Mouse (Mus musculus) thymus, adult 2 months (tissue): ENCODE results near the gene Lgi4. TPM values are rescaled to one million over a fixed set of nuclear protein-coding genes. Genes with fewer than 3 reads are reported as not detected.

ENCODE experiments used
- DNase-seq: peaks from one replicate; pipeline ENCODE4 v3.0.0; 2021
- H3K27ac ChIP-seq: fragments of 200-500 bp; 2 replicates; pipeline ENCODE4 v1.5.1; 2012; ENCODE audit warnings: low read length, control low read depth; ENCODE audit not compliant: control insufficient read depth, insufficient read depth
- H3K27me3 ChIP-seq: fragments of 200-500 bp; 2 replicates; pipeline ENCODE4 v1.6.1; 2012; ENCODE audit warnings: mild to moderate bottlenecking, low read length, moderate library complexity, mixed read lengths; ENCODE audit not compliant: control insufficient read depth, insufficient read depth
- H3K36me3 ChIP-seq: fragments of 200-500 bp; 2 replicates; pipeline ENCODE4 v1.6.1; 2012; ENCODE audit warnings: mild to moderate bottlenecking, low read length, moderate library complexity; ENCODE audit not compliant: control insufficient read depth, insufficient read depth
- H3K4me1 ChIP-seq: fragments of 200-500 bp; replicated peaks from 2 replicates; pipeline ENCODE4 v1.6.1; 2012; ENCODE audit warnings: low read length; ENCODE audit not compliant: control insufficient read depth, insufficient read depth
- H3K4me3 ChIP-seq: fragments of 200-500 bp; 2 replicates; pipeline ENCODE4 v1.5.1; 2012; ENCODE audit warnings: mild to moderate bottlenecking, low read length, control low read depth, moderate library complexity; ENCODE audit not compliant: control insufficient read depth, insufficient read depth
- CTCF ChIP-seq: fragments of 200-500 bp; IDR thresholded peaks from 2 replicates; pipeline ENCODE4 v1.5.1; 2012; ENCODE audit warnings: mild to moderate bottlenecking, control low read depth, low read length, moderate library complexity, borderline replicate concordance; ENCODE audit not compliant: control insufficient read depth, poor library complexity, insufficient read depth; ENCODE audit errors: extremely low read depth
- POLR2A ChIP-seq: fragments of 200-500 bp; IDR thresholded peaks from 2 replicates; pipeline ENCODE4 v1.6.1; 2012; ENCODE audit warnings: mild to moderate bottlenecking, low read length, control low read depth, moderate library complexity; ENCODE audit not compliant: control insufficient read depth, poor library complexity, insufficient read depth; ENCODE audit errors: extremely low read depth
- WGBS: fragments of 180-500 bp; shearing (Covaris S2); methylation state at CpG from one replicate; pipeline ENCODE4 v1.1.7; 2018; 5-methylcytosine and 5-hydroxymethylcytosine counted together
- polyA plus RNA-seq: library from polyadenylated mRNA; depleted of rRNA; stranded (reverse); fragments of >200 nt; gene quantifications from 2 replicates; pipeline ENCODE4 v1.2.3, GENCODE M21; 2012

Lgi4 gene
- polyA plus RNA-seq, 1 experiment = 1.8 TPM

DNA sequence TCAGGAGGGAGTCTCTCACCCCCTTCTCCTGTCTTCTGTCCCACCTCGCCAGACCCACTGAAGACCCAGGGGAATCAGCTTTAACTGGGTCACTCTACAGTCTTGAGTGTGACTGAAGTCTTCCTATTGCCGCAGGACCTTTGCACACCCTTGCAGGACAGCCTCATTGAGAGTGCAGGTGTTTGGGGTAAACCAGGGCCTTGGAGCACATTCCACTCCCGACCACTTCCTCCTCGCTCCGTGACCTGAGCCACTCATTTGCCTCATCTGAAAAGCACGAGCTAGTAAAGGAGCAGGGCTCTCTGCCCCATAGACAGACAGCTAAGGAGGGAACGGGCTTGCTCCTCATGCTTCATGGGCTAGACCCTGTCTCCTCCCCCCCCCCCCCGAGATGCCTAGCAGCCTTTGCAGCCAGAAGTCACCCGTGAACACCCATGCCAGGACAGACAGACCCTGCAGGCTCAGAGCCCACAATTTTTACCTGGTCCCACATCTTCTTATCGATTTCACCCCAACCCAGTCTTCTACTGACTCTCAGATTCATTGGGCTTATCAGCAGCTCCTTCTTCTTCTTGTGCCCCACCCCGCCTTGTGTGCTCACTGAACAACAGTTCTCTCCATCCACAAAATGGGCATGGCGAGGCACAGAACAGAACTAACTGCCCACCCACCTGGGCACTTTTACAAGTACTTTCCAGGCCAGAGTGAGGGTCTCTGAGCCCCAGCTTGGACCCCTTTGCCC, 18.7 kb upstream of the Lgi4 start:
- peak overlapping the region; percentile 69 for H3K27ac ChIP-seq
- no peaks in the 10 kb centered on the region for H3K27me3 ChIP-seq
- peaks cover 65% of the 10 kb centered on the region for H3K4me1 ChIP-seq
- DNase-seq = peak; percentile 65
- peak overlapping the region; percentile 61 for H3K4me3 ChIP-seq
- WGBS = 23% methylated on average over 12 of the region's 12 CpGs
- TF ChIP-seq CTCF (peak; percentile 22; the same call in 1 of the 2 replicates), POLR2A (no peak)
- H3K36me3 ChIP-seq = no peaks in the 10 kb centered on the region

DNA sequence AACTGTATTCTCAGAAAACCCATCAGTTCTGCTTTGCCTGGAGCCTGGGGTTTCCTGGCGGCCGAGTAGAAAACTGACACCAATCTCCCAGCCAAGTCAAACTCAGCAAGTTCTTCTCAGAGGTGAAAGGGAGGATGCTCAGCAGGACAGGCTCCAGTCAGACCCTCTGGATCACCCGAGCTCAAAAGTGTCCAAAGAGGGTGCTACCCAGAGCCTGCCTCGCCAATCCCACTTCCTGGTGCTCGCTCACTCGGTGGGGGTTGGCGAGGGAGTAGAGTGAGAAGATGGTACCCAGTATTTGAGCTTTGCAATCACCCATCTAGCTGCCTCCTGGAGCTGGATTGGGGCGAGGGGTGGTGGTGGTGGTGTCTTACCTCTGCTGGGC, 18.1 kb upstream of the Lgi4 start:
- WGBS = 9% methylated on average over 8 of the region's 8 CpGs
- H3K4me3 ChIP-seq = peak overlapping the region; percentile 61
- no peaks in the 10 kb centered on the region for H3K27me3 ChIP-seq
- H3K4me1 ChIP-seq = peaks cover 64% of the 10 kb centered on the region
- peak overlapping the region; percentile 69 for H3K27ac ChIP-seq
- H3K36me3 ChIP-seq = no peaks in the 10 kb centered on the region
- DNase-seq = peak; percentile 54
- TF ChIP-seq CTCF (peak; percentile 44; the same call in 1 of the 2 replicates), POLR2A (no peak)

DNA sequence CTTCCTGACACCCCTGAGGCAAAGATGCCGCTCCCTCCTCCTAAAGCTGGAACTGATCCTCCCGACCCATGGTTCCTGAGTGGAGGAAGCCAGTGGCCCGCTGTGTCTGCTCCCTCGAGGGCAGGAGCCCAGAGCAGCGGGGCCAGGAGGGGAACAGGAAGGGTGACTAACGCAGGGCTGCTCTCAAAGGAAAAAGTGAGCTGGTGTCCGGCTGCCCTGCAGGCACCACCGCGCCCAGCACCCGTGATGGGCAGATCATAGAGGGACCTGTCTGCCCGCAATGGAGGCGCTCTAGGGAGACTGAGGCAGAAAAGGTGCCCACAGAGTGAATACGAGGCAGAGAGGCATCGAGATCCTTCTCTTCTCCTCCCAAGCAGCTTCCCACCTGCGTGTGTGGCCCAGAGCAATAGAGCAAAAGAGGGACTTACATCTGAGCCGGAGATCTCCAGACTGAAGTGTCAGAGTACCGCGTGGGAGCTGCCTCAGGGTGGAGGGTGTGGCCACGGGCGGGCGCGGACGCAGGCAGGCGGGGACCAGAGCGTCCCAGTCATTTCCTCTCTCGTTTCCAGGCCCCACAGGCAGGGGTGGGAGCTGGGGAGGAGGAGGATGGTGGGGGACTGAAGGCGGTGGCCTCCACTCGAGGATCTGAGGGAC, 17.4 kb upstream of the Lgi4 start:
- Histone ChIP-seq H3K36me3 (no peaks in the 10 kb centered on the region), H3K27ac (peak overlapping the region; percentile 69), H3K4me1 (peaks cover 57% of the 10 kb centered on the region), H3K27me3 (no peaks in the 10 kb centered on the region), H3K4me3 (peak overlapping the region; percentile 61)
- TF ChIP-seq CTCF (no peak), POLR2A (no peak)
- DNase-seq = peak; percentile 78
- WGBS = under 1% methylated on average over 28 of the region's 28 CpGs

DNA sequence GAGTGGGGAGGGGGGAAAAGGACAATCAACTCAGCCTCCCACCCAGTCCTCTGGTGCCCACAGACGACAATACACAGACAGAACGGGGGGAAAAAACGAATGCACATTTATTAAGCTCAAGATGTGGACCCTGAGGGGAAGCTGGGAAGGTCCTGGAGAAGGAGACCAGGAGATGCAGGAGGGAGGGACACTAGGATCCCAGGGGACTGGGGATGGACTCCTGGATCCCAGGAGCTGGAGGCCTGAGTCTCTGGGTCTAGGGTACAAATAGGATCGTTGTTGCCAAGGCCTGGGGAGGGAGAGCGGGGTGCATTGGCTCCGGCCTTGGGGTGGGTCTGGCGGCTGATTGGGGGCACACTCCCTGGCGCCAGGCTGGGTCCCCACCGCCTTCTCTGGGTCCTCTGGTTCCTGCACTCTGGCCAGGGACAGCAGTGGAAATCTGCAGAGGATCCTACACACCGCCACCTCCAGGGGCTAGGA, 16.7 kb upstream of the Lgi4 start, which contains the start of gene Fxyd5:
Fxyd5 (minus strand) TSS at position 51 of the 480 bp plus-strand sequence.
- no peak for DNase-seq
- no peaks in the 10 kb centered on the region for H3K27me3 ChIP-seq
- H3K4me3 ChIP-seq = peak within 1 kb of the TSS; percentile 61
- no peak for TF ChIP-seq POLR2A
- no peak for TF ChIP-seq CTCF
- H3K36me3 ChIP-seq = no peaks in the 10 kb centered on the region
- peaks cover 51% of the 10 kb centered on the region for H3K4me1 ChIP-seq
- H3K27ac ChIP-seq = peak within 1 kb of the TSS; percentile 69
- WGBS = 59% methylated on average over 10 of the region's 10 CpGs

DNA sequence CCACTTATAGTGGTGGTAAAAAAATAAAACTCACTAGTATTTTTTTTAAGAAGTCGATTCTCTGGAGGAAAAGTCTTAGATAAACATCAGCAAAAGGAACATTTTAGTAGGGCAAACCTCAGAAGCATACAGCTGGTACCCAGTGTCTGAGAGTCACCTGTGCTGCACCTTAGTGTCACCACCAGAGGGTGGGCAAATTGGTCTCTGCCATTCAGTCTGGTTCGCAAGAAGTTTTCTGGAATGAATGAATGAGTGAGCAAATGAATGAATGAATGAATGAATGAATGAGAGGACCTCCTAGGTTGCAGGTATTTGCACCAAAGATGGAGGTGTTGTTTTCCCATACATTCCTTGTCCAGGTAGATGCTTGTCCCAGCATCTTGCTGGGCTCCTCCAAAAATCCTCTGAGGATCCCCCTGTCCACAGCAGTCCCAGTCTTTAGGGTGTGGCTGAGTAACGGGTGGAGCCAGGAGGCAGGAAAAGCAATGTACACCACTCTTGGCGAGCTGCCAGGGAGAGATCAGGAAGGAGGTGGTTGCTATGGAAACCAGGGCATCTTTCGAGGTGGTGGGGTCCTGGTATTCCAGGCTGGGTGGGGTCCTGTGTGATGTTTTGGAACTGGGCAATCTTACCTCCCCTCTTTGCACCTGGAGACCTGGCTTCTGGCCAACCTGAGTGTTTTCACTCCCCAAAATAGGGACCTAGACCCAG, 9.9 kb upstream of the Lgi4 start:
- H3K27ac ChIP-seq = no peak overlapping the region
- TF ChIP-seq POLR2A (no peak), CTCF (no peak)
- H3K4me1 ChIP-seq = peaks cover 15% of the 10 kb centered on the region; the same call in 1 of the 2 replicates
- H3K27me3 ChIP-seq = peaks cover 25% of the 10 kb centered on the region
- WGBS = 17% methylated on average over 5 of the region's 5 CpGs
- DNase-seq = no peak
- H3K4me3 ChIP-seq = no peak overlapping the region
- no peaks in the 10 kb centered on the region for H3K36me3 ChIP-seq

DNA sequence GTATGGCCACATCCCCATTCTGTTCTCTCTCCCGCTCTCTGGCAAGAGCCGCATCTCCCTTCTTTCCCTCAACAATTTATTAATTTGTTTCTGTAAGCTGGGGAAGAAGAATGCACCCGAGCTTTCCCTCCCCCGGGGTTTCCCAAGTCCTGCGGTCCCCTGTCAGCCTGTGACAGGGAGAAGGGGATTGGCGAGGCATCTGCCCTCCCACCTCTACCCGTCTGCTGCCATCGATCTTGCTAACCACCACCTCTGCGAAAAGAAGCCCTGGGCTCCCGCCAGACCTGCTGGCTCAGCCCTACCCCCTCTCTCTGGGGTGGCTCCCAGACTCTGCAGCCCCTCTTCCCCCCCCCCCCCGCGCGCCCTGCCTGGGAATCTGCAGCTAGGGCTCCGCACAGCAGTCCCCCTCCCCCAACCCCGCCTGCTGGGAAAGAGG, 9.3 kb upstream of the Lgi4 start:
- TF ChIP-seq POLR2A (no peak), CTCF (no peak)
- whole genome bisulfite sequencing = 8% methylated on average over 15 of the region's 15 CpGs
- DNase-seq = no peak
- Histone ChIP-seq H3K36me3 (no peaks in the 10 kb centered on the region), H3K27ac (no peak overlapping the region), H3K4me3 (no peak overlapping the region), H3K27me3 (peaks cover 25% of the 10 kb centered on the region), H3K4me1 (peaks cover 14% of the 10 kb centered on the region; the same call in 1 of the 2 replicates)
